Mouse (Mus musculus): ENCODE data around the gene Slit1. TPM values are rescaled to one million over a fixed set of nuclear protein-coding genes. Genes with fewer than 3 reads are reported as not detected.

The Slit1 gene
- polyA plus RNA-seq, 1 experiment from 2014 or later = 26.7 TPM

DNA sequence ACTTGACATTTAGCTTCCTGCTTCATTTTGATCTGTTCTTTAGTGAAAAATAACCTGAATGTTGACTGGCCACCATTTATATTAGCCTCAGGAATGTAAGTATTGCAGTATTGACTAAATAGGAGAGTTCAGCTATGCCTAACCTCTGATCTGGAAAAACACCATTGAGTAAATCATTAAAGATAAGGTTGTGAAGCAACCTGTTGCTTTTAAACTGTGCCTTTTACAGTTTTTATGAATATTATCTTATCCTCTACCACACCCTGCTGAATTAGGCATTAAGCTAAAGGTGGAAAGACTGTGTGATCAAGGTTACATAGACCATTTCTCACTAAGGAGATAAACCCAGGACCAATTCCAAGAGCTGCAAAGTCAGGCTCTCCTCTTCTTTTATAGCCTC lies 165.9 kb downstream of the Slit1 start:
- Histone ChIP-seq H3K27ac (no peak overlapping the region), H3K4me2 (no peak overlapping the region), H3K4me1 (no peaks in the 10 kb centered on the region), H3K9ac (no peak overlapping the region), H3K4me3 (no peak overlapping the region), H3K27me3 (replicated peaks) (no peaks in the 10 kb centered on the region), H3K9me3 (no peaks in the 10 kb centered on the region), H3K36me3 (replicated peaks) (peaks cover 10% of the 10 kb centered on the region; the same call in 1 of the 2 replicates)
- no peak for ATAC-seq (replicated peaks)

DNA sequence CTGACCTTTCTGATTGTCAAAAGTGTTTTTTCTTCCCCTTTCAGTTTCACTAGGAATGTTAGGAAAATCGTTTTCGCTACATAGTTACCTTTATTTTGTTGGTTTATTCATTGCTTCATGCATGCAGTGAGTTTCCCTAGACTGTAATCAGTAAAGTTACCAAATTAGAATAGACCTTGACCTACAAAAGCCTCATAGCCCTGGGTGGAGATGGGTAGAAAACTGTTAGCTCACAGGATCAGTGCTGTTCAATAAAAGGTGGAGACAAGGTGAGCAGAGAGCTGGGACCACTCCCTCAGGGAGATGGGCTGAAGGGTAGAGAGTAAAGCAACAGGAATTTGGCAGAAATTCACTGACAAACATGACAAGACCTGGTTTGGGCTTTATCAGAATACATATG lies 169.8 kb downstream of the Slit1 start:
- ATAC-seq (replicated peaks) = no peak

DNA sequence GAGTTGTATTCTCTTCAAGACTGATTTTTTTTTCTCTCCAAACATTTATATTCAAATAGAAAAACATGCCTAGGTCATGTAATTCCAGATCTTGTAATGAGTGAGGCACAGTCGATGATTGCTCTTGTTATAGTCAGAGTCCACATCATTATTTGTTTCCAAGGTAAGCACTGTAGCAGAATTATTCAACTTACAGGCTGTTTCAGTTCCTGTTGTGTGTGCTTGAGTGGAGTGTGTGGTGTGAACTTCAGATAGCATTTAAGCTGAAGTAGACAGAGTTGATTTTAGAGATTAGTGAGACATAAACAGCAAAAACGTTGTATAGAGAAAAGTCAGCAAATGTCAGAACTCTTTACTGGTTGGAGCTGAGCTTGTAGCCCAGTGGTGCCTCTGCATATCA lies 174.7 kb downstream of the Slit1 start:
- Histone ChIP-seq H3K9ac (no peak overlapping the region), H3K4me3 (no peak overlapping the region), H3K27ac (no peak overlapping the region), H3K4me2 (no peak overlapping the region), H3K4me1 (no peaks in the 10 kb centered on the region), H3K36me3 (replicated peaks) (no peaks in the 10 kb centered on the region), H3K27me3 (replicated peaks) (no peaks in the 10 kb centered on the region), H3K9me3 (no peaks in the 10 kb centered on the region)
- ATAC-seq (replicated peaks) = no peak
- 77% methylated on average over 2 of the region's 2 CpGs for WGBS

More for the DNA sequence above, 169.8 kb downstream of the Slit1 start:
- Histone ChIP-seq H3K4me1 (no peaks in the 10 kb centered on the region), H3K27ac (no peak overlapping the region), H3K4me2 (no peak overlapping the region), H3K9ac (no peak overlapping the region), H3K27me3 (replicated peaks) (no peaks in the 10 kb centered on the region), H3K4me3 (no peak overlapping the region), H3K36me3 (replicated peaks) (no peaks in the 10 kb centered on the region), H3K9me3 (no peaks in the 10 kb centered on the region)
- WGBS = 96% methylated on average over 2 of the region's 2 CpGs

DNA sequence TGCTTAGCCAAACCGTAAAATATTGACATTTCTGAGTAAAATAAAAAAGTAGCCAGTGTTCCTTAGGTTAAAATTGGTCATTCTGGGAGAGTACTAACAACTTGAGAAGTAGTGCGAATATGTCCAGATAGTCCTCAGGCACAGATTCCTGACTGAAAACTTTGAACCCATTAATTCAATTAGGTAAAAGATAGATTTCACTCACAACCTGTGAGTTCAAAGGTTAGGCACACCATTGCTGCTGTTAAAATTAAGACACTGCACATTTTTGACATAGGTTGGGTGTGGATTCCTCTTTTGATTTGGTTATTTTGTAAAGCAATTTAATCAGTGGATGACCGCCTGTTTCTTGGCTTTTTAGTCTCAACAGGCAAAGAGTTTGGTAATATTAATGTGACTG lies 182.6 kb downstream of the Slit1 start:
- H3K4me2 ChIP-seq = no peak overlapping the region
- no peak overlapping the region for H3K9ac ChIP-seq
- H3K9me3 ChIP-seq = no peaks in the 10 kb centered on the region
- no peak for ATAC-seq (replicated peaks)
- H3K27ac ChIP-seq = no peak overlapping the region
- no peak overlapping the region for H3K4me3 ChIP-seq
- no peaks in the 10 kb centered on the region for H3K27me3 ChIP-seq (replicated peaks)
- peaks cover 6% of the 10 kb centered on the region; the same call in 1 of the 2 replicates for H3K4me1 ChIP-seq
- WGBS = 91% methylated on average over 3 of the region's 3 CpGs
- peaks cover 6% of the 10 kb centered on the region for H3K36me3 ChIP-seq (replicated peaks)

DNA sequence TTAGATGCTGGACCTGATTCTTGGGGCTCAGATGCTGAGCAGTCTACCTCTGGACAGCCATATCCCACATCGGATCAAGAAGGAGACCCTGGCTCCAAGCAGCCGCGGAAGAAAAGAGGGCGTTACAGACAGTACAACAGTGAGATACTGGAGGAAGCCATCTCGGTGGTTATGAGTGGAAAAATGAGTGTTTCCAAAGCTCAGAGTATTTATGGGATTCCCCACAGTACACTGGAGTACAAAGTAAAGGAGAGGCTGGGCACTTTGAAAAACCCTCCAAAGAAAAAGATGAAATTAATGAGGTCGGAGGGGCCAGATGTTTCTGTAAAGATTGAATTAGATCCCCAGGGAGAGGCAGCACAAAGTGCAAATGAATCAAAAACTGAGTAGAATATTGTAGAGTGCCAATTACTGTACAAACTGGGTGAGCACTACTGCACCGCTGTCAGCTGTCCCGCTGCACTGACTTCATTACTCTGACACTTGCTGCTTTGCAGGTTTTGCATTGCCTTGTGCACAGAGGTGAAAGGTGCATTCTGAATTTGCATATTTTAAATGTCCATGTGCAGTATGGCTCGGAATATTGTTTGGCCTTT lies 184.5 kb downstream of the Slit1 start:
- Histone ChIP-seq H3K4me1 (peaks cover 6% of the 10 kb centered on the region; the same call in 1 of the 2 replicates), H3K4me3 (no peak overlapping the region), H3K27me3 (replicated peaks) (no peaks in the 10 kb centered on the region), H3K27ac (no peak overlapping the region), H3K36me3 (replicated peaks) (peaks cover 10% of the 10 kb centered on the region), H3K9me3 (no peaks in the 10 kb centered on the region), H3K9ac (no peak overlapping the region), H3K4me2 (no peak overlapping the region)
- peak; percentile 82 for ATAC-seq (replicated peaks)
- WGBS = 70% methylated on average over 9 of the region's 9 CpGs

DNA sequence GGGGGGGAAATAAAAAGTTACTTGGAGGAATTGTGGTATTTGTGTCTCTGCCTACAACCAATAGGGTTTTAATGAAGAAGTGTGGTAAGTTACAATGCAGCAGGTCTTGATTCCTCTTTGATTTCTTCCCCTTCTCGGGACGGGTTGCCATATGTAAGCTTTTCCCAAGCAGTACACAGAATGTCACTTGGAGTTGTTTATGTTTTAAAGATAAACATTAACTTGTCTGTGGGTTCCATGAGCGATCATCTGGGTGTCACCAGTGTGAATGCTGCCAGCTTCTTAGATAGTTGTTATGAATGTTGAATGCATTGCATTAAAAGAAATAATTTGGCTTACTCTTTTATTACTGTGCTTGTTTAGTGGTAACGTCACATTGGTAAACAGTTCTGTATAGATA lies 186.0 kb downstream of the Slit1 start:
- H3K4me2 ChIP-seq = no peak overlapping the region
- WGBS = 93% methylated on average over 4 of the region's 4 CpGs
- H3K4me1 ChIP-seq = peaks cover 6% of the 10 kb centered on the region; the same call in 1 of the 2 replicates
- no peaks in the 10 kb centered on the region for H3K27me3 ChIP-seq (replicated peaks)
- peaks cover 13% of the 10 kb centered on the region for H3K36me3 ChIP-seq (replicated peaks)
- ATAC-seq (replicated peaks) = no peak
- H3K9ac ChIP-seq = no peak overlapping the region
- no peak overlapping the region for H3K27ac ChIP-seq
- no peak overlapping the region for H3K4me3 ChIP-seq
- H3K9me3 ChIP-seq = no peaks in the 10 kb centered on the region

DNA sequence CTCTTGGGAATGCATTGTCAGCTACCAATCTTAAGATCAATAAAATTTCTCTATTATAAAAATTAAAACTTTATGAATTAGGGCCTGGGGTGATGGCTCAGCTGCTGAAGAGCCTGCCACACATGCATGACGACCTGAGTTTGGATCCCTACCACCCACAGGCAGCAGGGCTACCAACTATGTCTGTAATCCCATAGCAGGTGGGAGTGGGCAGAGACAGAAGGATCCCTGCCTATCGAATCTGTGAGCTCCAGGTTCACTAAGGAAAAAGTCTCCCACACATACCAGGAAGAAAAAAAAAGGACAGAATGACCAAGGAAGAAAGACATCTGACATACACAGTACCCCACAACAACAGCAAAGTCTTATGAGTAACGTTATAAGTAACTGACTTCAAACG lies 186.5 kb downstream of the Slit1 start:
- H3K9me3 ChIP-seq = no peaks in the 10 kb centered on the region
- ATAC-seq (replicated peaks) = no peak
- WGBS = 87% methylated on average over 4 of the region's 4 CpGs

More for the DNA sequence above, 186.5 kb downstream of the Slit1 start:
- Histone ChIP-seq H3K9ac (no peak overlapping the region), H3K4me1 (peaks cover 6% of the 10 kb centered on the region; the same call in 1 of the 2 replicates), H3K27ac (no peak overlapping the region), H3K27me3 (replicated peaks) (no peaks in the 10 kb centered on the region), H3K4me2 (no peak overlapping the region), H3K4me3 (no peak overlapping the region), H3K36me3 (replicated peaks) (peaks cover 13% of the 10 kb centered on the region)

Small RNA genes within 50 kb of the gene (microRNA-seq; reads per million reads assigned to microRNA genes)
- gene Mir8091 = not detected

Other genes starting within 250 kb of the Slit1 start
- 2.5 and 2.6 TPM in 2 replicates for gene Gm340, start 161.3 kb downstream of the Slit1 start, polyA plus RNA-seq (2015; fragmentation: Nextera tagmentation; extraction: Ambion mirVana)
- 5.2 and 6.2 TPM in 2 replicates for gene Arhgap19, start 58.4 kb upstream of the Slit1 start, polyA plus RNA-seq (2015; fragmentation: Nextera tagmentation; extraction: Ambion mirVana)
- gene Frat1, start 86.3 kb upstream of the Slit1 start, polyA plus RNA-seq (2015; fragmentation: Nextera tagmentation; extraction: Ambion mirVana) = 30.1 and 30.9 TPM in 2 replicates
- gene Frat2, start 104.5 kb upstream of the Slit1 start, polyA plus RNA-seq (2015; fragmentation: Nextera tagmentation; extraction: Ambion mirVana) = 9.5 and 9.7 TPM in 2 replicates
- gene Rrp12, start 152.5 kb upstream of the Slit1 start, polyA plus RNA-seq (2015; fragmentation: Nextera tagmentation; extraction: Ambion mirVana) = 16.7 and 18.5 TPM in 2 replicates
- 484 and 515 TPM in 2 replicates for gene Pgam1, start 168.3 kb upstream of the Slit1 start, polyA plus RNA-seq (2015; fragmentation: Nextera tagmentation; extraction: Ambion mirVana)
- 53.1 and 61.1 TPM in 2 replicates for gene Exosc1, start 189.8 kb upstream of the Slit1 start, polyA plus RNA-seq (2015; fragmentation: Nextera tagmentation; extraction: Ambion mirVana)
- gene Zdhhc16, start 189.8 kb upstream of the Slit1 start, polyA plus RNA-seq (2015; fragmentation: Nextera tagmentation; extraction: Ambion mirVana) = 88.0 and 91.9 TPM in 2 replicates
- gene Mms19, start 237.5 kb upstream of the Slit1 start, polyA plus RNA-seq (2015; fragmentation: Nextera tagmentation; extraction: Ambion mirVana) = 34.9 and 37.5 TPM in 2 replicates
- gene Ubtd1, start 238.1 kb upstream of the Slit1 start, polyA plus RNA-seq (2015; fragmentation: Nextera tagmentation; extraction: Ambion mirVana) = 10.0 and 13.6 TPM in 2 replicates

Measured in midbrain, embryonic 15.5 days (tissue).